Mouse (Mus musculus) lung, embryonic 14.5 days (tissue): ENCODE data around the gene Rgs6. TPM values are rescaled to one million over a fixed set of nuclear protein-coding genes. Genes with fewer than 3 reads are reported as not detected.

Experiments used
- ATAC-seq: fragments of 200-750 bp; cut with Nextera tagmentation; 2 replicates; pipeline ENCODE4 v1.8.0; 2017; ENCODE audit warnings: mild to moderate bottlenecking, moderate TSS enrichment, moderate library complexity; ENCODE audit not compliant: insufficient read depth
- DNase-seq: peaks from one replicate; pipeline ENCODE4 v3.0.0-alpha.2; 2015
- H3K27ac ChIP-seq: fragments of 300-500 bp; sonication (generic); 2 replicates; pipeline ENCODE4 v1.5.1; 2014; ENCODE audit warnings: low read depth, mild to moderate bottlenecking, moderate library complexity
- H3K27me3 ChIP-seq: fragments of 300-500 bp; sonication (generic); 2 replicates; pipeline ENCODE4 v1.6.1; 2014; ENCODE audit warnings: low read length, control low read depth; ENCODE audit not compliant: insufficient read depth
- H3K36me3 ChIP-seq: fragments of 300-500 bp; sonication (generic); 2 replicates; pipeline ENCODE4 v1.6.1; 2014; ENCODE audit warnings: control low read depth; ENCODE audit not compliant: insufficient read depth
- H3K4me1 ChIP-seq: fragments of 300-500 bp; sonication (generic); 2 replicates; pipeline ENCODE4 v1.6.1; 2014; ENCODE audit warnings: antibody characterized with exemption, control low read depth; ENCODE audit not compliant: insufficient read depth
- H3K4me2 ChIP-seq: fragments of 300-500 bp; sonication (generic); 2 replicates; pipeline ENCODE4 v1.6.1; 2014; ENCODE audit warnings: mild to moderate bottlenecking
- H3K4me3 ChIP-seq: fragments of 300-500 bp; sonication (generic); 2 replicates; pipeline ENCODE4 v1.5.1; 2014; ENCODE audit warnings: low read depth, low read length
- H3K9ac ChIP-seq: fragments of 300-500 bp; sonication (generic); 2 replicates; pipeline ENCODE4 v1.6.1; 2014
- H3K9me3 ChIP-seq: fragments of 300-500 bp; sonication (generic); 2 replicates; pipeline ENCODE4 v1.6.1; 2016; ENCODE audit warnings: low read depth, low read length, control low read depth
- CTCF ChIP-seq: IDR thresholded peaks from 2 replicates; pipeline ENCODE4 v1.5.1; 2016; ENCODE audit warnings: antibody characterized with exemption, low read depth
- WGBS: fragments of 180-500 bp; shearing (Covaris S2); extraction: QIAGEN DNeasy Blood & Tissue Kit; methylation state at CpG from one replicate; pipeline ENCODE4 v1.1.7; 2014; 5-methylcytosine and 5-hydroxymethylcytosine counted together
- polyA plus RNA-seq: library from polyadenylated mRNA; unstranded; fragments of >200 nt; fragmentation: Nextera tagmentation; extraction: Ambion mirVana; gene quantifications from 2 replicates; pipeline ENCODE4 v1.2.1, GENCODE M21; 2014

Gene Rgs6
- polyA plus RNA-seq, 1 experiment from 2014 or later, result 2.8 TPM

DNA sequence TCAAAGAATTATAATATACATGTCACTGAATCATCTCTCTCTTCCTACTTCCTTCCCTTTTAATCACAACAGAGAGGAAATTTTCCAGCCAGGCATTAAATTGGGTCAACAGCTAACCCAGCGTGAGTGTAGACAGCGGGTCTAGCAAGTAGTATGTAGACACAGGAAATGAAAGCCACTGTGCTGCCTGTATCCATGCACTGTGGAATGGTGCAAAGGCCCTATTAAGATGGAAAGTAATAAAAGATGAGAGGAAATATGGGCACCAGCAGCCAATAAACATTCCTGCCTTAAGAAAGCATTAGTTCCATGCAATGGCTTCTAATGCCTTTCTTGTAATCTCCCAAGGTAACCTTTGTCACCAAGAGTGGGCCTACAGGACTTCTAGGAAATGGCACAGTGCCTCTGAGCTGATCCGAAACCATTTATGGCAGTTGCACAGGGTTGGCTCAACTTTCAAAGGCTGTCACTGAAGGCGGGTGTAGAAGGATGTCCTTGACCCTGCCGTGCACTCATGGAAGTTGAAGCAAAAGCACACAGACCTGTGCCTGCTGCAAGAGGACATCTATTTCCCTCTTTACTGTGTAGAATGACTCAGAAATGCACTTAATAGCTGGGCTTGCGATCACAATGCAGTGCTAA lies 347.1 kb downstream of the Rgs6 start:
- 30% methylated on average over 6 of the region's 6 CpGs for WGBS

DNA sequence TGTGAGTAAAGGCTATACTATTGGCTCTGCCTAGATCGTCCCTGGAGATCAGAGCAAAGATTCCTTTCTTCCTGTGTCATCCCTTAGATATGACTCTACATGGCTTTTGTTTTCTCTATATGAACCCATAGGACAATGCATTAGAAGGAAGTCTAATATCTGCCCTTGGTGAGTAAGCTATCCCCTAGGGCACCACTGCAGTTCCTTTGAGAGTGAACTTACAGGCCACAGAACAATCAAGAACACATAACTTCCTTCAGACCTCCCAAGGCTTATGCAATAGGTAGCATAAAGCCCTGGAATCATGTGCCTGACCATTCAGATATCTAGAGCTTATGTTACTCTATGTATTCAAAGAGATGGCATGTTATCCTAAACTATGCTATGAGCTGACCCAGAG lies 347.7 kb downstream of the Rgs6 start:
- no peaks in the 10 kb centered on the region for H3K9me3 ChIP-seq
- peaks cover 11% of the 10 kb centered on the region; the same call in 1 of the 2 replicates for H3K4me1 ChIP-seq
- no peak overlapping the region for H3K4me3 ChIP-seq
- H3K27ac ChIP-seq, result peak overlapping the region; percentile 0; the same call in 1 of the 2 replicates
- TF ChIP-seq CTCF, result no peak
- H3K9ac ChIP-seq, result no peak overlapping the region
- no peak overlapping the region for H3K4me2 ChIP-seq
- H3K36me3 ChIP-seq, result no peaks in the 10 kb centered on the region
- no peaks in the 10 kb centered on the region for H3K27me3 ChIP-seq
- WGBS, result 38% methylated on average over 1 of the region's 1 CpGs
- no peak for ATAC-seq
- DNase-seq, result no peak

More for the DNA sequence above, 347.1 kb downstream of the Rgs6 start:
- no peaks in the 10 kb centered on the region for H3K27me3 ChIP-seq
- H3K9me3 ChIP-seq, result no peaks in the 10 kb centered on the region
- ATAC-seq, result peak; percentile 51
- no peak overlapping the region for H3K4me3 ChIP-seq
- no peak overlapping the region for H3K4me2 ChIP-seq
- peak; percentile 80 for DNase-seq
- peak overlapping the region; percentile 43 for H3K27ac ChIP-seq
- no peak overlapping the region for H3K9ac ChIP-seq
- H3K4me1 ChIP-seq, result peaks cover 11% of the 10 kb centered on the region; the same call in 1 of the 2 replicates
- TF ChIP-seq CTCF, result no peak
- H3K36me3 ChIP-seq, result no peaks in the 10 kb centered on the region

DNA sequence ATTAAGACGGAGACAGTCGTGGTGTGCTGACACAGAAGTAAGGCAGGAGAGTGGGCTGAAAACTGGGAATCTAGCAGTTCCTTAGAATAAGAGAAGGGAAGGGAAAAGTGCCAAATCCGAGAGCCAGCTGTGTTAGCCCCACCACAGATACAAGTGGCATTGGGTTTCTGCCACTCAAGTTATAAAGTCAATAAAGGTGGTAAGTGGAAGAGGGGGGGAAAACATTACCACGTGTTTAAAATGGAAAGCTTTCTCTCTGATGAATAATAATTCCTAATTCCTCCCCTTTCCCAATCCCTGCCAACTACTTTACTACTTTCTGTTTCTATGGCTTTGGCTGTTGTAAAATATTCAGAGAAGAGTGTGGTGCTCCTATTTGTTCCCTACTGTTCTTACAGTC lies 352.4 kb downstream of the Rgs6 start:
- DNase-seq, result peak; percentile 70
- Histone ChIP-seq H3K9ac (no peak overlapping the region), H3K4me1 (peaks cover 5% of the 10 kb centered on the region; the same call in 1 of the 2 replicates), H3K36me3 (no peaks in the 10 kb centered on the region), H3K4me2 (no peak overlapping the region), H3K9me3 (no peaks in the 10 kb centered on the region), H3K27me3 (no peaks in the 10 kb centered on the region), H3K4me3 (no peak overlapping the region), H3K27ac (no peak overlapping the region)
- 34% methylated on average over 4 of the region's 4 CpGs for WGBS
- TF ChIP-seq CTCF, result no peak
- peak; percentile 63; the same call in 1 of the 2 replicates for ATAC-seq

DNA sequence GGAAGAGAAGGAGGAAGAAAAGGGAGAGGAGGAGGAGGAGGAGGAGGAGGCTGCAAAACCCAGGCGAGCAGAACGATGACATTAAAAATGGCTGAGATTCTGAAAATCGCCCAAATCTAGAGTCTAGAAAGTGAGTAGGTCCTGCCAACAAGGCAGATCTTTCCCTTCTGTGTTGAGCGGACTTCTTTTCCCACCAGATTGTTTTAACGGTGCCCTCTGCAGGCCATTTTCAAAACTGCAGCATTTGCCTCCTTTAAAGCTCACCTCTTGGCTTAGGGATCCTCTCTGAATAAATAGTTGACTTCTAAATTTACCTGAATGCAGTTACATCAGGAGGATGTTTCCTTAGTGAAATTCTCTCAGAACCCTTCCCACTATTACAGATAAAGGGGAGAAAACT lies 358.4 kb downstream of the Rgs6 start:
- ATAC-seq, result peak; percentile 54; the same call in 1 of the 2 replicates
- 8% methylated on average over 5 of the region's 5 CpGs for WGBS
- TF ChIP-seq CTCF, result peak; percentile 82
- Histone ChIP-seq H3K9me3 (no peaks in the 10 kb centered on the region), H3K4me3 (no peak overlapping the region), H3K4me1 (peaks cover under 1% of the 10 kb centered on the region; the same call in 1 of the 2 replicates), H3K4me2 (no peak overlapping the region), H3K27ac (no peak overlapping the region), H3K27me3 (no peaks in the 10 kb centered on the region), H3K36me3 (no peaks in the 10 kb centered on the region), H3K9ac (no peak overlapping the region)
- DNase-seq, result peak; percentile 94

DNA sequence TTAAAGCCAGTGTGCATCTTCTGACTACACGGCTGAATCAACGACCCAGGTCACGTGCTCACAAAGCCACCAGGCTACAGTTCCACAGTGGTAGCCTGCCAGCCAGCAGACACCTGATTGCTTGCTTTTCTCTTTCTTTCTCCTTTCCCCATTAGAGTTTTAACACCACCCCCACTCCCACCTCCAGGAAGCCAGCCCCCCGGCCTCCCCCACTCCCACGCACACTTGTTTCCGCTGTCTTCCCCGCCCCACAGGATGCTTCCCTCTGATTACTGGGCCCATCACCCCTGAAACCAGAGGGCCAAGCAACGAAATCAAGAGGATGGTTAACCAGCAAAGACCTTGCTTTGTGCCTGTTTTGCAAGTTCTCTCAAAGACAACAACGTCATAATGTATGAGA lies 373.0 kb downstream of the Rgs6 start:
- no peak overlapping the region for H3K4me3 ChIP-seq
- WGBS, result 63% methylated on average over 9 of the region's 9 CpGs
- ATAC-seq, result no peak
- H3K9me3 ChIP-seq, result no peaks in the 10 kb centered on the region
- no peaks in the 10 kb centered on the region for H3K36me3 ChIP-seq
- no peak overlapping the region for H3K4me2 ChIP-seq
- H3K27me3 ChIP-seq, result no peaks in the 10 kb centered on the region
- H3K27ac ChIP-seq, result no peak overlapping the region
- no peak for TF ChIP-seq CTCF
- H3K9ac ChIP-seq, result no peak overlapping the region
- H3K4me1 ChIP-seq, result peaks cover 7% of the 10 kb centered on the region
- no peak for DNase-seq

DNA sequence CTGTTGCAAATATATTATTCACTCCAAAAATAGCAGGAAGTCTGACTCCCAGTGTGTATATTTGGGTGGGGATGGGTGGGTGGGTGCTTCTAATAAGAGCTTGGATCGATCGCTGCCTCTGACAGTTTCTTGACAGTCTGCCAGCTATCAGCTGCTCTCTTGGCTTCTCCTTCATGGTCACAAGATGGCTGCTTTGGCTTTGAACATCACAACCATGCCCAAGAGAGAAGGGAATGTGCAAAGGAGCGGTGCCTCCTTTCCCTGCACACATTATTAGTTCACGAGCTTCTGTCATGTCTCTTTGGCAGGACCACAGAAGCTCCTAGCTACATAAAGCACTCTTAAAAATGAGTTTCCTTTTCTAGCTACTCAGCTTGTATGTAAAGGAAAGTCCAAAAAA lies 373.8 kb downstream of the Rgs6 start:
- H3K4me1 ChIP-seq, result peaks cover 7% of the 10 kb centered on the region
- H3K9ac ChIP-seq, result no peak overlapping the region
- H3K27ac ChIP-seq, result no peak overlapping the region
- no peak overlapping the region for H3K4me2 ChIP-seq
- 34% methylated on average over 4 of the region's 4 CpGs for WGBS
- H3K9me3 ChIP-seq, result no peaks in the 10 kb centered on the region
- H3K27me3 ChIP-seq, result no peaks in the 10 kb centered on the region
- TF ChIP-seq CTCF, result no peak
- ATAC-seq (peak; percentile 80), DNase-seq (peak; percentile 88)
- H3K4me3 ChIP-seq, result no peak overlapping the region
- no peaks in the 10 kb centered on the region for H3K36me3 ChIP-seq

DNA sequence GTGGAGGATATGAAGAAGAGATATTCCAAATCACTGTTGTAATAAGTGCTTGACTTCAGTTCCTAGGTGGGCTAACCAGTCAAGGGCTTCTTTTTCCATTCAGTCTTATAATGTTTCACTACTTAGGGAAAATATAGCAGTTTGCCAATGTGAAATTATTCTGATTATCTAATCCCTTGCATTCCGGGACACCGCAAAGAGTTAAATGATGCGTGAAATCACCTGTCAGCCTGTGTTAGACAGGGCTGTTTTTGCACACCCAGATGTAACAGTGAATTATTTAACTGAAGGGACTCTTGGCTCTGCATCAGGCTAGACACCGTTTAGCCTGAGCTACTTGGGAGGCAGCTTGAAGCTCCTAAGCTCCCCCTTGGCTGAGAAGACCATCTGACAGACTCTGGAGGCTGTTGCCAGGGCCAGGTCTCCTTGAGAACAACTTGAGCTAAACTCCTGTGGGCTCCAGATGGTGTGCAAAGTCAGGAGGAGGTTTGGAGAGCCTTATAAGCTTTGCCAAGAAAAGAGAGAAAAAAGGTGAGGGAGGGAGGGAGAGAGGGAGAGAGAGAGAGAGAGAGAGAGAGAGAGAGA lies 382.5 kb downstream of the Rgs6 start:
- Histone ChIP-seq H3K9ac (no peak overlapping the region), H3K27me3 (no peaks in the 10 kb centered on the region), H3K36me3 (no peaks in the 10 kb centered on the region), H3K27ac (no peak overlapping the region), H3K9me3 (no peaks in the 10 kb centered on the region), H3K4me2 (no peak overlapping the region), H3K4me3 (no peak overlapping the region), H3K4me1 (no peaks in the 10 kb centered on the region)
- ATAC-seq (no peak), DNase-seq (no peak)
- TF ChIP-seq CTCF, result no peak
- 79% methylated on average over 4 of the region's 4 CpGs for WGBS
